Mouse (Mus musculus) MEL (cell line): ENCODE results near the gene Dhodh.

Source experiments
- CHD2 ChIP-seq: IDR thresholded peaks from 2 replicates; pipeline ENCODE4 v1.6.1; 2011; ENCODE audit warnings: low read length, improper control_type of control experiment
- CTCF ChIP-seq, 3 experiments: IDR thresholded peaks in 2 of 3; conservative IDR thresholded peaks in 1 of 3; 2 replicates each; pipeline ENCODE4 v1.5.1; 2011 to 2012; ENCODE audit warnings: low read length in 3 of 3, low read depth in 2 of 3, mild to moderate bottlenecking in 2 of 3, improper control_type of control experiment in 1 of 3, inconsistent platforms in 1 of 3, mixed read lengths in 1 of 3, moderate library complexity in 1 of 3; ENCODE audit not compliant: control insufficient read depth in 1 of 3, insufficient read depth in 1 of 3, poor library complexity in 1 of 3, severe bottlenecking in 1 of 3
- EP300 ChIP-seq, 2 experiments: IDR thresholded peaks; 2 replicates each; pipeline ENCODE4 v1.6.1; 2011; ENCODE audit warnings: improper control_type of control experiment in 2 of 2, low read length in 2 of 2, low read depth in 1 of 2, mild to moderate bottlenecking in 1 of 2
- GATA1 ChIP-seq: IDR thresholded peaks from 2 replicates; pipeline ENCODE4 v1.6.1; 2011; ENCODE audit warnings: low read depth, low read length, improper control_type of control experiment
- MAFK ChIP-seq: IDR thresholded peaks from 2 replicates; pipeline ENCODE4 v1.6.1; 2011; ENCODE audit warnings: low read depth, mild to moderate bottlenecking, low read length, improper control_type of control experiment, borderline replicate concordance
- POLR2A ChIP-seq, 2 experiments: IDR thresholded peaks; 2 replicates each; pipeline ENCODE4 v1.6.1; 2011 to 2012; ENCODE audit warnings: low read length in 2 of 2, mild to moderate bottlenecking in 2 of 2, control low read depth in 1 of 2, improper control_type of control experiment in 1 of 2, low read depth in 1 of 2, moderate library complexity in 1 of 2; ENCODE audit not compliant: control insufficient read depth in 1 of 2, insufficient read depth in 1 of 2, poor library complexity in 1 of 2
- SIN3A ChIP-seq: IDR thresholded peaks from 2 replicates; pipeline ENCODE4 v1.6.1; 2012; ENCODE audit warnings: low read length, improper control_type of control experiment, inconsistent platforms
- SMC3 ChIP-seq: IDR thresholded peaks from 2 replicates; pipeline ENCODE4 v1.6.1; 2011; ENCODE audit warnings: low read depth, low read length, improper control_type of control experiment
- TCF12 ChIP-seq: IDR thresholded peaks from 2 replicates; pipeline ENCODE4 v1.6.1; 2014; ENCODE audit warnings: low read depth, mild to moderate bottlenecking, inconsistent platforms, low read length, improper control_type of control experiment, moderate library complexity
- USF1 ChIP-seq: IDR thresholded peaks from 2 replicates; pipeline ENCODE4 v1.6.1; 2014; ENCODE audit warnings: low read depth, mild to moderate bottlenecking, inconsistent platforms, low read length, improper control_type of control experiment, moderate library complexity

DNA sequence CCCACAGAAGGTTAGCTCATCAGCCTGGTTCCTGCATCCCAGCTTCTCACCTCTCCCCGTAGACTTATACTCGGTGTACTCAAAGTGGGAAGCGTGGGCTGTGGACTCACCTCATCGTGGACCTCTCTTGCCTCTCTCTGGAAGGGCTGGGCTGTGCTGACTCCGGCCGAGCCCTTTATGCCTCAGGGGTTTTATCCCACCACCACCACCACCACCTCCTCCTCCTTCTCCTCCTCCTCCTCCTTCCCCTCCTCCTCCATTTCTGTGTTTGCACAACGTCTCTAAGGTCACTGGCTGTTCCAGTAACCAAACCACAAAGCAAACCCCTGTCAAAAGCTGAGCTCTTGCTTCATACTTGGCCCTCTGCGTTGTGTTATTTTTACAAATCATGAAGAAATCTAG is 29.6 kb downstream of the Dhodh start, which contains the start of gene Hp:
- TF ChIP-seq CTCF (IDR thresholded peaks at IDR 0.05 in 2 of 3, conservative IDR thresholded peaks at IDR 0.05 in 1 of 3; ENCODE audit: control insufficient read depth in 1 of 3, insufficient read depth in 1 of 3, low read depth in 2 of 3, low read length in 3 of 3, poor library complexity in 1 of 3, severe bottlenecking in 1 of 3) (no peak), SMC3 (no peak), SIN3A (no peak), MAFK (no peak), TCF12 (no peak), CHD2 (no peak), EP300 (IDR thresholded peaks at IDR 0.05; ENCODE audit: low read depth in 1 of 2, low read length in 2 of 2) (no peak), POLR2A (IDR thresholded peaks at IDR 0.05; ENCODE audit: control insufficient read depth in 1 of 2, insufficient read depth in 1 of 2, low read depth in 1 of 2, low read length in 2 of 2, poor library complexity in 1 of 2) (no peak), USF1 (no peak), GATA1 (no peak)
